Mouse (Mus musculus) liver, adult 2 months (tissue): ENCODE measurements around the gene BC107364.

Source experiments
- CTCF ChIP-seq: fragments of 200-500 bp; IDR thresholded peaks from 2 replicates; pipeline ENCODE4 v1.5.1; 2011; ENCODE audit warnings: low read depth, low read length, control low read depth
- POLR2A ChIP-seq: fragments of 200-500 bp; IDR thresholded peaks from 2 replicates; pipeline ENCODE4 v1.6.1; 2011; ENCODE audit warnings: low read length, control low read depth; ENCODE audit not compliant: insufficient read depth; ENCODE audit errors: extremely low read depth

GRCm38 (mm10) chr3:96416595-96416994 lies 35.5 kb downstream of the BC107364 start:
- TF ChIP-seq CTCF: no peak
- no peak for TF ChIP-seq POLR2A
